Comparison of ENCODE assay signal across 13 mouse cellular contexts in genomic region chr16:18976315-18976714, GRCm38 (mm10).
DNase-seq lines count a peak whose midpoint lies in the region; ATAC-seq and TF ChIP-seq lines count a peak whose summit lies in the region.
"Had no signal": no experiment of that assay in that cellular context is flagged by ENCODE, and none has a peak within 500 bp of the region (broad histone marks: within the 10 kb centered on the region; RNA-seq: fewer than 3 reads in every experiment).

No protein-coding gene starts in this region.

- H3K27me3 ChIP-seq in heart, embryonic 13.5 days (replicated peaks): no peaks in the 10 kb centered on the region
- no peaks in the 10 kb centered on the region for H3K27me3 ChIP-seq in lung, embryonic 16.5 days (ENCODE audit: control insufficient read depth, insufficient read depth, low read depth, low read length)
- H3K27me3 ChIP-seq in hindbrain, embryonic 13.5 days: no peaks in the 10 kb centered on the region
- no peaks in the 10 kb centered on the region for H3K27me3 ChIP-seq in midbrain, postnatal 0 days (ENCODE audit: insufficient read depth, low read length)

- peaks cover 17% of the 10 kb centered on the region for H3K4me1 ChIP-seq in heart, embryonic 13.5 days
- no peaks in the 10 kb centered on the region for H3K4me1 ChIP-seq in lung, embryonic 16.5 days (replicated peaks; ENCODE audit: control insufficient read depth, insufficient read depth, low read length)
- no peaks in the 10 kb centered on the region for H3K4me1 ChIP-seq in hindbrain, embryonic 13.5 days (replicated peaks)
- no peaks in the 10 kb centered on the region for H3K4me1 ChIP-seq in midbrain, postnatal 0 days (ENCODE audit: insufficient read depth, low read length)

- no peak for DNase-seq in heart, adult 18-20 months
- DNase-seq in lung, postnatal 36 days: no peak
- no peak for DNase-seq in midbrain, postnatal 0 days (ENCODE audit: low spot score)
- no peak for DNase-seq in left cerebral cortex, adult 2 months (ENCODE audit: extremely low spot score in 1 of 2, low spot score in 2 of 2)
- DNase-seq in gastrocnemius, postnatal 36 days: no peak
- DNase-seq: adrenal gland, postnatal 10 days; kidney, adult 2 months; lung, postnatal 10 days; thymus, adult 18-20 months had no signal

- TF ChIP-seq CTCF in midbrain, postnatal 0 days (IDR thresholded peaks at IDR 0.05): no peak
- TF ChIP-seq CTCF in left cerebral cortex, adult 2 months (IDR thresholded peaks at IDR 0.05): no peak

- 63% methylated on average over 21 of the region's 23 CpGs for WGBS in heart, embryonic 13.5 days
- 72% methylated on average over 22 of the region's 23 CpGs for WGBS in lung, embryonic 16.5 days
- WGBS in hindbrain, embryonic 13.5 days: 79% methylated on average over 19 of the region's 23 CpGs
- WGBS in midbrain, postnatal 0 days: 86% methylated on average over 23 of the region's 23 CpGs

- no peak for ATAC-seq in heart, embryonic 13.5 days (ENCODE audit: extremely low read depth, insufficient number of reproducible peaks, low FRiP score, low TSS enrichment)
- peak; percentile 23; the same call in 1 of the 2 replicates for ATAC-seq in lung, embryonic 16.5 days (ENCODE audit: low read depth)
- no peak; the same call in 1 of the 2 replicates for ATAC-seq in hindbrain, embryonic 13.5 days (ENCODE audit: low FRiP score)
- no peak for ATAC-seq in midbrain, postnatal 0 days (ENCODE audit: low FRiP score)

- H3K4me2 ChIP-seq in heart, embryonic 13.5 days: peak overlapping the region; percentile 40
- no peak overlapping the region for H3K4me2 ChIP-seq in lung, embryonic 16.5 days (ENCODE audit: low read depth, low read length)
- no peak overlapping the region for H3K4me2 ChIP-seq in hindbrain, embryonic 13.5 days
- no peak overlapping the region for H3K4me2 ChIP-seq in midbrain, postnatal 0 days (ENCODE audit: low read depth, low read length, poor library complexity, severe bottlenecking)

- intact Hi-C loops in left cerebral cortex, adult 2 months (cut with DNase I): no loop called here
- intact Hi-C loops in gastrocnemius, postnatal 36 days (cut with DNase I): no loop called here

- H3K9ac ChIP-seq in heart, embryonic 13.5 days: no peak overlapping the region
- H3K9ac ChIP-seq in lung, embryonic 16.5 days (ENCODE audit: low read length): no peak overlapping the region
- no peak overlapping the region for H3K9ac ChIP-seq in hindbrain, embryonic 13.5 days
- no peak overlapping the region for H3K9ac ChIP-seq in midbrain, postnatal 0 days (replicated peaks; ENCODE audit: low read length, poor library complexity, severe bottlenecking)

- no peak overlapping the region for H3K27ac ChIP-seq in heart, embryonic 13.5 days (replicated peaks)
- no peak overlapping the region for H3K27ac ChIP-seq in lung, embryonic 16.5 days (ENCODE audit: low read length)
- no peak overlapping the region for H3K27ac ChIP-seq in hindbrain, embryonic 13.5 days
- H3K27ac ChIP-seq in midbrain, postnatal 0 days (ENCODE audit: low read depth, low read length): no peak overlapping the region
- no peak overlapping the region for H3K27ac ChIP-seq in left cerebral cortex, adult 2 months

- H3K36me3 ChIP-seq in heart, embryonic 13.5 days: peaks cover 9% of the 10 kb centered on the region; the same call in 1 of the 2 replicates
- H3K36me3 ChIP-seq in lung, embryonic 16.5 days (ENCODE audit: control insufficient read depth, insufficient read depth, low read length): peaks cover 4% of the 10 kb centered on the region; the same call in 1 of the 2 replicates
- H3K36me3 ChIP-seq in hindbrain, embryonic 13.5 days: peaks cover 31% of the 10 kb centered on the region
- H3K36me3 ChIP-seq in midbrain, postnatal 0 days (ENCODE audit: insufficient read depth, low read length): peaks cover 3% of the 10 kb centered on the region; the same call in 1 of the 2 replicates

- peak overlapping the region; percentile 16 for H3K4me3 ChIP-seq in heart, embryonic 13.5 days
- H3K4me3 ChIP-seq in lung, embryonic 16.5 days (ENCODE audit: low read length): no peak overlapping the region
- H3K4me3 ChIP-seq in hindbrain, embryonic 13.5 days: 0 out of 2 replicates have a peak overlapping the region, but pooled peaks have one; percentile 4
- H3K4me3 ChIP-seq in midbrain, postnatal 0 days (ENCODE audit: low read depth, low read length): peak overlapping the region; percentile 10; the same call in 1 of the 2 replicates
- no peak overlapping the region for H3K4me3 ChIP-seq in left cerebral cortex, adult 2 months
- H3K4me3 ChIP-seq: erythroblast, embryonic 14.5 days had no signal

- H3K9me3 ChIP-seq in heart, embryonic 13.5 days: peaks cover 3% of the 10 kb centered on the region; the same call in 1 of the 2 replicates
- peaks cover 6% of the 10 kb centered on the region; the same call in 1 of the 2 replicates for H3K9me3 ChIP-seq in lung, embryonic 16.5 days (ENCODE audit: control insufficient read depth, low read length)
- H3K9me3 ChIP-seq in hindbrain, embryonic 13.5 days: peaks cover 11% of the 10 kb centered on the region; the same call in 1 of the 2 replicates
- H3K9me3 ChIP-seq in midbrain, postnatal 0 days (ENCODE audit: low read length): no peaks in the 10 kb centered on the region

Comparison
In these comparisons a context has a peak if more than half of its experiments do, and no peak if none do; other contexts are left out.
1. H3K4me3 ChIP-seq: peak in heart, embryonic 13.5 days (single experiment), hindbrain, embryonic 13.5 days (single experiment) and midbrain, postnatal 0 days (single experiment); none in lung, embryonic 16.5 days (single experiment) and left cerebral cortex, adult 2 months (single experiment).